Mouse (Mus musculus) liver, embryonic 16.5 days (tissue): ENCODE results near the gene Ttll5. TPM values are rescaled to one million over a fixed set of nuclear protein-coding genes. Genes with fewer than 3 reads are reported as not detected.

Experiments used
- ATAC-seq: fragments of 200-750 bp; cut with Nextera tagmentation; 2 replicates; pipeline ENCODE4 v1.8.0; 2017; ENCODE audit warnings: low read depth, mild to moderate bottlenecking, moderate number of reproducible peaks, moderate library complexity
- H3K27ac ChIP-seq: fragments of 300-500 bp; sonication (generic); 2 replicates; pipeline ENCODE4 v1.5.1; 2014; ENCODE audit warnings: mild to moderate bottlenecking, low read length
- H3K27me3 ChIP-seq: fragments of 300-500 bp; sonication (generic); 2 replicates; pipeline ENCODE4 v1.6.1; 2014; ENCODE audit warnings: low read depth, low read length, mixed read lengths; ENCODE audit not compliant: control insufficient read depth, insufficient read depth
- H3K36me3 ChIP-seq: fragments of 300-500 bp; sonication (generic); 2 replicates; pipeline ENCODE4 v1.6.1; 2014; ENCODE audit warnings: mild to moderate bottlenecking; ENCODE audit not compliant: control insufficient read depth, insufficient read depth
- H3K4me1 ChIP-seq: fragments of 300-500 bp; sonication (generic); 2 replicates; pipeline ENCODE4 v1.6.1; 2014; ENCODE audit warnings: low read depth, low read length, mixed read lengths; ENCODE audit not compliant: control insufficient read depth
- H3K4me2 ChIP-seq: fragments of 300-500 bp; sonication (generic); 2 replicates; pipeline ENCODE4 v1.6.1; 2014; ENCODE audit warnings: low read depth, low read length, mixed read lengths
- H3K4me3 ChIP-seq: fragments of 300-500 bp; sonication (generic); 2 replicates; pipeline ENCODE4 v1.5.1; 2014; ENCODE audit warnings: low read depth, mild to moderate bottlenecking, low read length
- H3K9ac ChIP-seq: fragments of 300-500 bp; sonication (generic); 2 replicates; pipeline ENCODE4 v1.6.1; 2014; ENCODE audit warnings: low read depth, low read length
- H3K9me3 ChIP-seq: fragments of 300-500 bp; sonication (generic); replicated peaks from 2 replicates; pipeline ENCODE4 v1.6.1; 2016; ENCODE audit warnings: low read length; ENCODE audit not compliant: control insufficient read depth
- WGBS: fragments of 180-500 bp; shearing (Covaris S2); extraction: QIAGEN DNeasy Blood & Tissue Kit; methylation state at CpG from one replicate; pipeline ENCODE4 v1.1.7; 2014; ENCODE audit not compliant: insufficient replicate concordance; 5-methylcytosine and 5-hydroxymethylcytosine counted together
- polyA plus RNA-seq: library from polyadenylated mRNA; unstranded; fragments of >200 nt; fragmentation: Nextera tagmentation; extraction: Ambion mirVana; gene quantifications from 2 replicates; pipeline ENCODE4 v1.2.1, GENCODE M21; 2015

Gene Ttll5
- polyA plus RNA-seq, 1 experiment from 2014 or later, result 6.0 TPM

DNA sequence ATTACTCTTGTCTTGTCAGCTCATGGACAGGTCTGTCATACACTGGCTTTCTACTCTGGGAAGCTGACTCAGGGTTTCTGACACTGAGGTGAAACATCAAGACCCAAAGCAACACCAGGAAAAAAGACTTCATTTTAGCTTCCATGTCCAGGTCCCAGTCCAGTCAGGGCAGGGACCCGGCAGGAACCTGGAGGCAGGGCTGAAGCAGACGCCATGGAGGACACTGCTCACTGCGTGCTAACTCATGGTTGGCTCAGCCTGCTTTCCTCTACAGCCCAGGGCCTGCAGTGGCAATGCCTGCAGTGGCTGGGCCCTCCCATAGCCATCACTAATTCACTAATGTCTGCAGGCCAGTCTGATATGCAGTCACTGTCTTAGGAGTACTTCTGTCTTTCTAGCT lies 4.4 kb downstream of the Ttll5 start:
- Histone ChIP-seq H3K36me3 (no peaks in the 10 kb centered on the region), H3K4me1 (peaks cover 9% of the 10 kb centered on the region), H3K4me2 (no peak overlapping the region), H3K9me3 (no peaks in the 10 kb centered on the region), H3K9ac (no peak overlapping the region), H3K27me3 (no peaks in the 10 kb centered on the region), H3K27ac (no peak overlapping the region), H3K4me3 (no peak overlapping the region)
- WGBS, result 85% methylated on average over 3 of the region's 3 CpGs
- no peak for ATAC-seq

DNA sequence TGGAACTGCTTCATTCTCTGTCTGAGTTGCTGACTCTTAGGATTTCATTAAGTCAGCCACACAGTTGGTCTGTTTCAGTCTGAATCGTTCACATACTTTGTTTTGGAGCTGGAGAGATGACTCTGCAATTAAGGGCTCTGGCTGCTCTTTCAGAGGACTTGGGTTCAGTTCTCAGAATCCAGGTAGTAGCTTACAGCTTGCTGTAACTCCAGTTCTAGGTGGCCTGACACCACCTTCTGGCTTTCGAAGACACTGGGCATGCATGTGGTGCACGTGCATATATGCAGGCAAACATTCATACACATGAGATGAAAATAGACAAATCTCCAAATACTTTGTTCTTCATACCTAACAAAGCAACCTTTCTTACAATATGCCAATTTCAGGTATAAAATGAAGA lies 5.4 kb downstream of the Ttll5 start:
- Histone ChIP-seq H3K27ac (no peak overlapping the region), H3K4me2 (no peak overlapping the region), H3K4me3 (no peak overlapping the region), H3K4me1 (peaks cover 6% of the 10 kb centered on the region), H3K36me3 (no peaks in the 10 kb centered on the region), H3K9me3 (no peaks in the 10 kb centered on the region), H3K27me3 (no peaks in the 10 kb centered on the region), H3K9ac (no peak overlapping the region)
- 81% methylated on average over 3 of the region's 3 CpGs for WGBS
- ATAC-seq, result no peak

DNA sequence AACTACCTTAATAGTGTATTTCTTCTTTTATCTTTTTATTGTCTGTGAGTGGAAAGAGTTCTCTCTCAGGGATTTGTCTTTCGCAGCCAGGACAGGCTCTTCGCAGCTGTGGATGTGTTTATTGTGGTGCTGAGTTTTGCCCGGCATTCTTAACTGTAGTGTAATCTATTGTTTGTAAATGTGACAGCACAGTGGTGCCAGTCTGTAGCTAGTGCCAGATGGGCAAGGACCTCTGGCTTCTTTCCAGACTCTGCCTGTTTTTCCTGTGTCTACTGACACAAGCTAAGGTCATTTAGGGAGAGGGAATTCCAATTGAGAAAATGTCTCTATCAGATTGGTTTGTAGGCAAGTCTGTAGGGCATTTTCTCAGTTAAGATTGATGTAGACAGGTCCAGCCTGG lies 6.2 kb downstream of the Ttll5 start:
- no peak overlapping the region for H3K9ac ChIP-seq
- no peaks in the 10 kb centered on the region for H3K27me3 ChIP-seq
- no peaks in the 10 kb centered on the region for H3K36me3 ChIP-seq
- H3K4me1 ChIP-seq, result peaks cover 6% of the 10 kb centered on the region
- no peaks in the 10 kb centered on the region for H3K9me3 ChIP-seq
- H3K4me2 ChIP-seq, result no peak overlapping the region
- no peak overlapping the region for H3K4me3 ChIP-seq
- no peak for ATAC-seq
- H3K27ac ChIP-seq, result no peak overlapping the region
- 74% methylated on average over 3 of the region's 3 CpGs for WGBS

DNA sequence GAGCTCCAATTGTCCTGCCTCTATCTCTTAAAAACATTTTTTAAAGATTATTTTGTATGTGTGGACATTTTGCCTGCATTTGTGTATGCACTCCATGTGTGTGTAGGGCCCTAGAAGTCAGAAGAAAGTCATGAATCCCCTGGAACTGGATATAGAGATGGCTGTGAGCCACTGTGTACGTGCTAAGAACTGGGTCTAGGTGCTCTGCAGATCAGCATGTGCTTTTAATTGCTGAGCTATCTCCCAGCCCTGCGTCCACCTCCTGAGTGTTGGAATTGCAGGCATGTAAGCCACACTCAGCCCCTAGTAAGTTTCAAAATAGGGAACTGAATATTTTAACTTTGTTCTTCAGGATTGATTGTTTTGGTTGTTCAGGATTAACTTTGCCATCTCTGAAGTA lies 10.1 kb downstream of the Ttll5 start:
- H3K4me1 ChIP-seq, result no peaks in the 10 kb centered on the region
- no peak overlapping the region for H3K27ac ChIP-seq
- H3K36me3 ChIP-seq, result no peaks in the 10 kb centered on the region
- H3K9me3 ChIP-seq, result no peaks in the 10 kb centered on the region
- ATAC-seq, result no peak
- H3K4me2 ChIP-seq, result no peak overlapping the region
- H3K9ac ChIP-seq, result no peak overlapping the region
- H3K4me3 ChIP-seq, result no peak overlapping the region
- no peaks in the 10 kb centered on the region for H3K27me3 ChIP-seq
- WGBS, result 80% methylated on average over 2 of the region's 2 CpGs

DNA sequence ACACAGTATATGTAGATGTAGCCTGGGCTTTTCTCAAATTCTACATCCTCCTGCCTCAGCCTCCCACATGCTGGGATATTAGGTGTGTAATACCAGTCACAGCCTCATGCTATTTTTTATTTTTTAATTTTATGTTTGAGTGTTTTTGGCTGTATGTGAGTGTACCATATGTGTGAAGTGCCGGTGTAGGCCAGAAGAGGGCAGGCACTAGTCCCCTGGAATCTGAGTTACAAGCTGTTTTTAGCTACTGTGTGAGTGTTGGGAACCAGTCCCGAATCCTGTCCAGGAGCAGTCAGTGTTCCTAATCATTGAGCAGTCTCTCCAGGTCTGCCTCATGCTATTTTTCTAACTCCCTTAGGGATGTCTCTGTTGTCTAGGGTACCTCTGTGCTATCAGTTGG lies 13.3 kb downstream of the Ttll5 start:
- H3K36me3 ChIP-seq, result no peaks in the 10 kb centered on the region; the same call in 1 of the 2 replicates
- WGBS, result 71% methylated on average over 2 of the region's 2 CpGs
- no peak for ATAC-seq

DNA sequence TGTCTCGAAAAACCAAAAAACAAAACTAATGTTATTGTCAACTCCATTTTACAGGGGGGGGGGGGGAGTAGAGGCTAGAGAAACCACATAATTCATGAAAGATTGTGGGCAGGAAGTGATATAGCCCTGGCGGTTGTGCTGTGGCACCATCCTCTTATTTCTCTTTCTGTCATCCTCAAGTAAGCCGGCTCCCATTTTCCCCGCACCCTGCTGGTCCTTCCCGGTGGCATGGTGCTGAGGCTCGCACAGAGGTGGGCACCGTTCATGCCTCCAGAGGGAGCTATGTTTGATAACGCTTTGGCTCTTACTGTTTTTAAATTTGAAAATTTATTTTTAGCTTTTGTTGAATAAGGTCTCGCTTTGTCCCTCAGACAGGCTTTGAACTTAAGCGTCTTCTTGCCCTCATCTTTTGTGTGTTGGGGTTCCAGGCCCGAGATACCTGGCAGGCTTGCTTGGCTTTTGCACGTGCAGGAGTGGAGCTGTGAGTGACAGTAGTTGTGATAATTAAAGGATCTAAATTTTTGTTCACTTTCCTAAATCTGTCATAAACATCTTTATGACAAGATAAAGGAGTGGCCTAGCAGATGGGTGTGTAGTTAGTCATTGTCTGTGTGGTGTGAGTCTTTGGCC lies 15.0 kb downstream of the Ttll5 start:
- H3K9ac ChIP-seq, result no peak overlapping the region
- H3K27me3 ChIP-seq, result no peaks in the 10 kb centered on the region
- H3K4me1 ChIP-seq, result no peaks in the 10 kb centered on the region
- no peak overlapping the region for H3K27ac ChIP-seq
- H3K9me3 ChIP-seq, result no peaks in the 10 kb centered on the region
- no peak overlapping the region for H3K4me3 ChIP-seq
- WGBS, result 60% methylated on average over 12 of the region's 12 CpGs
- no peak overlapping the region for H3K4me2 ChIP-seq
- no peaks in the 10 kb centered on the region; the same call in 1 of the 2 replicates for H3K36me3 ChIP-seq
- ATAC-seq, result no peak

More for the DNA sequence above, 13.3 kb downstream of the Ttll5 start:
- no peak overlapping the region for H3K9ac ChIP-seq
- no peaks in the 10 kb centered on the region for H3K9me3 ChIP-seq
- no peaks in the 10 kb centered on the region for H3K27me3 ChIP-seq
- no peaks in the 10 kb centered on the region for H3K4me1 ChIP-seq
- H3K4me2 ChIP-seq, result no peak overlapping the region
- H3K4me3 ChIP-seq, result no peak overlapping the region
- H3K27ac ChIP-seq, result no peak overlapping the region

DNA sequence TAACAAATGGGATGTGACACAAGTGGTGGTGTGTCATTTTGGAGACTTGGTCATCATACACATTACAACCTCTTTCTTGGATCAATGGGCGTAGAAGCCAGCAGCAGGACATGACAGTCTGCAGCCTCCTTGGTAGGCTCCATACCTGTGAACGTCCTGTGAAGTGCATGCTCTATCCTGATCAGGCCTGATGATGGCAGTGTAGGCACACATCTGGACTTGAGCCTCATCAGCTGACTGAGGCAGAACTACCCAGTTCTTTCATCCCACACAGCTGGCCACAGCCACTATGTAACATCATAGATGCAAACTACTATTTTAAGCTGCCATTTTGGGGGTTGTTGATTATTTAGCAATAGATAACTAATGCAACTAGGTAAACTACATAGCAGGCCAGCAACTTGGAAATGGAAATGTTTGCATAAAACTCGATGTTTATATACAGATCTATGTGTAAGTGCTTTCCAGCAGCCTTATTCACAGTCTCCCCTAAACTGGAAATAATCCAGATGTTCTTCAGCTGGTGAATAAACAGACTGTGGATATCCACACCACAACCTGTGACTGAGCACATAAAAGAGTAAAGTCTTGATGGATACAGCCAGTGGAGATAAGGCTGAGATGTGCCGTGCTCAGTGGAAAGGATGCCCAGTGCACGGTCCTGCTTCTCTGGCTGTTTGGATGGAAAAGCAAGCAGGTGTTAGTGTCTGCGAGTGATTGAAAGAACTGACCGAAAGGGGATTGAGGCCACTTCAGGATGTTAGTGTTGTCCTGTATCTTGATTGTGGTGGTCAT lies 23.9 kb downstream of the Ttll5 start:
- H3K27ac ChIP-seq, result no peak overlapping the region
- no peak overlapping the region for H3K9ac ChIP-seq
- no peak for ATAC-seq
- WGBS, result 74% methylated on average over 7 of the region's 7 CpGs
- H3K36me3 ChIP-seq, result no peaks in the 10 kb centered on the region; the same call in 1 of the 2 replicates
- no peaks in the 10 kb centered on the region for H3K9me3 ChIP-seq
- H3K4me3 ChIP-seq, result no peak overlapping the region
- H3K27me3 ChIP-seq, result no peaks in the 10 kb centered on the region
- H3K4me2 ChIP-seq, result no peak overlapping the region
- no peaks in the 10 kb centered on the region for H3K4me1 ChIP-seq

DNA sequence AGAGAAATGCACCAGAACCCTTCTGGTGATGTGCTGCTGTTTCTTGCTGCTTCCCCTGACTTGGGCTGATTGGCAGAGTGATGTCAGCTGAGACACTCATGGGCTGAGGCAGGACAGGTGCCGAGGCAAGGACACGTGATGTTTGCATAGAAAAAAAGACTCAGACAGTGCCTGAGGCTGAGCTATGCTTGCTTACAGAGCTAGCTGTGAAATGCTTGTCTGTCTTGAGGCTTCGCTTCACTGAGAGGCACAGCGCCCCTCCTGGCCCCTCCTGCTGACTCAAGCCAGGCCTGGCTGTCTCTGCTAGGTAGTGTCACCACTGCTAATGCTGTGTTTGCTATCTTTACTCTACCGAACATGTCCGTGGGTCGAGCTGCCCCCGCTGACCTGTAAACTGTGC lies 26.2 kb downstream of the Ttll5 start:
- no peaks in the 10 kb centered on the region; the same call in 1 of the 2 replicates for H3K36me3 ChIP-seq
- H3K27me3 ChIP-seq, result no peaks in the 10 kb centered on the region
- ATAC-seq, result no peak
- no peaks in the 10 kb centered on the region for H3K4me1 ChIP-seq
- H3K4me3 ChIP-seq, result no peak overlapping the region
- H3K4me2 ChIP-seq, result no peak overlapping the region
- H3K27ac ChIP-seq, result no peak overlapping the region
- H3K9me3 ChIP-seq, result no peaks in the 10 kb centered on the region
- no peak overlapping the region for H3K9ac ChIP-seq
- WGBS, result 75% methylated on average over 8 of the region's 8 CpGs

DNA sequence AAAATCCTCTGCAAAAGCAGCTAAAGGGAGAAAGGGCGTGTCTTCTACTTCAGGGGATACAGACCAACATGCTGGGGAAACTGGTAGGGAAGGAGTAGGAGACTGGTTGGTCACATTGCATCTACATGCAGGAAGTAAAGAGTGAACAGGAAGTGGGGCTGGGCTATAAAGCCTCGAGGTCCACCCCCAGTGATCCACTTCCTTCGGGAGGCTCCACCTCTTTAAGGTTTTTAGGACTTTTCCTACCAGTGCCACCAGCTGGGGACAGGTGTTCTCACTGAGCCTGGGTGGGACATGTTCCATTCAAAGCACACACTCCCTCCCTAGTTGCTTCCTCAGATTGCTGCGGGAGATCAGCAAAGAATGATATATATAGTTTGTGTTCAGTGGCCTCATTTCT lies 29.4 kb downstream of the Ttll5 start:
- no peak for ATAC-seq
- no peak overlapping the region for H3K4me2 ChIP-seq
- H3K36me3 ChIP-seq, result no peaks in the 10 kb centered on the region; the same call in 1 of the 2 replicates
- no peak overlapping the region for H3K9ac ChIP-seq
- no peaks in the 10 kb centered on the region for H3K9me3 ChIP-seq
- H3K27ac ChIP-seq, result no peak overlapping the region
- H3K4me3 ChIP-seq, result no peak overlapping the region
- H3K27me3 ChIP-seq, result no peaks in the 10 kb centered on the region
- no peaks in the 10 kb centered on the region for H3K4me1 ChIP-seq
- WGBS, result 63% methylated on average over 4 of the region's 4 CpGs
